Mouse (Mus musculus): ENCODE data around the gene Cd79b. TPM values are rescaled to one million over a fixed set of nuclear protein-coding genes. Genes with fewer than 3 reads are reported as not detected.
A peak's percentile ranks its signal among the peaks of the same experiment; 100 is the strongest.

Cd79b gene
- total and polyA plus RNA-seq, 3 experiments, result 527 to 741 (median 689) TPM

GRCm38 (mm10) chr11:106359350-106359749 lies 44.8 kb upstream of the Cd79b start:
- no peak overlapping the region for H3K9ac ChIP-seq (ENCODE audit: insufficient read depth, low read depth)
- H3K36me3 ChIP-seq (replicated peaks in 1 of 2; ENCODE audit: control insufficient read depth in 1 of 2, insufficient read depth in 1 of 2, low read length in 1 of 2), result no peaks in the 10 kb centered on the region
- no peak overlapping the region for H3K27ac ChIP-seq (ENCODE audit: insufficient read depth, low read depth)
- peaks cover 48% of the 10 kb centered on the region for H3K27me3 ChIP-seq (replicated peaks)
- H3K4me1 ChIP-seq (ENCODE audit: control insufficient read depth in 1 of 2, insufficient read depth in 2 of 2), result peaks cover 5% of the 10 kb centered on the region in 2 experiments; a peak in 3 of 4 replicates
- in situ Hi-C loops (cut with MboI; ENCODE audit: low pct_ligation_motif_present, low pct_unique_long_range_greater_than_20kb, low sequenced_read_pairs), result no loop called here
- no peak overlapping the region for H3K4me3 ChIP-seq (replicated peaks in 1 of 3; ENCODE audit: low read depth in 2 of 3, low read length in 2 of 3, poor library complexity in 1 of 3)
- H3K4me2 ChIP-seq (ENCODE audit: insufficient read depth, low read depth, poor library complexity, severe bottlenecking), result no peak overlapping the region
- TF ChIP-seq SMC3 (IDR thresholded peaks at IDR 0.05; ENCODE audit: low read depth, low read length) (peak; percentile 76), IRF4 (IDR thresholded peaks at IDR 0.05; ENCODE audit: low read depth, low read length) (0 out of 2 replicates have a peak, but pooled peaks have one; percentile 35), UBTF (IDR thresholded peaks at IDR 0.05; ENCODE audit: low read depth, low read length) (no peak), BHLHE40 (IDR thresholded peaks at IDR 0.05; ENCODE audit: low read depth, low read length) (0 out of 2 replicates have a peak, but pooled peaks have one; percentile 32), RAD21 (IDR thresholded peaks at IDR 0.05; ENCODE audit: low read depth, low read length) (peak; percentile 60), MYC (IDR thresholded peaks at IDR 0.05; ENCODE audit: low read depth, low read length) (no peak), CTCF (conservative IDR thresholded peaks at IDR 0.05 in 1 of 2, IDR thresholded peaks at IDR 0.05 in 1 of 2; ENCODE audit: low read depth in 2 of 2, low read length in 2 of 2) (peak; percentile 48 to 83)
- dilution Hi-C loops (cut with MboI; ENCODE audit: extremely low pct_ligation_motif_present, extremely low pct_unique_long_range_greater_than_20kb, low sequenced_read_pairs), result no loop called here
- H3K79me2 ChIP-seq (replicated peaks; ENCODE audit: control insufficient read depth, extremely low read depth, insufficient read depth, poor library complexity, severe bottlenecking), result no peaks in the 10 kb centered on the region
- H3K9me3 ChIP-seq (replicated peaks; ENCODE audit: low read length), result no peaks in the 10 kb centered on the region
- DNase-seq (ENCODE audit: extremely low read depth), result peak; percentile 65

- Histone ChIP-seq H3K27me3 (replicated peaks) (peaks cover 64% of the 10 kb centered on the region), H3K4me1 (ENCODE audit: control insufficient read depth in 1 of 2, insufficient read depth in 2 of 2) (peaks cover 11% of the 10 kb centered on the region in 2 experiments; a peak in 3 of 4 replicates), H3K79me2 (replicated peaks; ENCODE audit: control insufficient read depth, extremely low read depth, insufficient read depth, poor library complexity, severe bottlenecking) (no peaks in the 10 kb centered on the region), H3K4me2 (ENCODE audit: insufficient read depth, low read depth, poor library complexity, severe bottlenecking) (no peak overlapping the region), H3K4me3 (replicated peaks in 1 of 3; ENCODE audit: low read depth in 2 of 3, low read length in 2 of 3, poor library complexity in 1 of 3) (no peak overlapping the region), H3K9ac (ENCODE audit: insufficient read depth, low read depth) (no peak overlapping the region), H3K27ac (ENCODE audit: insufficient read depth, low read depth) (no peak overlapping the region), H3K9me3 (replicated peaks; ENCODE audit: low read length) (no peaks in the 10 kb centered on the region), H3K36me3 (replicated peaks in 1 of 2; ENCODE audit: control insufficient read depth in 1 of 2, insufficient read depth in 1 of 2, low read length in 1 of 2) (no peaks in the 10 kb centered on the region)
- in situ Hi-C loops (cut with MboI; ENCODE audit: low pct_ligation_motif_present, low pct_unique_long_range_greater_than_20kb, low sequenced_read_pairs) (no loop called here), dilution Hi-C loops (cut with MboI; ENCODE audit: extremely low pct_ligation_motif_present, extremely low pct_unique_long_range_greater_than_20kb, low sequenced_read_pairs) (no loop called here)
- no peak for DNase-seq (ENCODE audit: extremely low read depth)
- no peak for TF ChIP-seq RCOR1 (conservative IDR thresholded peaks at IDR 0.05; ENCODE audit: low read depth, low read length)
- TF ChIP-seq HCFC1 (IDR thresholded peaks at IDR 0.05; ENCODE audit: low read depth, low read length), result no peak
- no peak for TF ChIP-seq GABPA (IDR thresholded peaks at IDR 0.05; ENCODE audit: insufficient replicate concordance, low read depth, low read length)
- TF ChIP-seq MAX (IDR thresholded peaks at IDR 0.05; ENCODE audit: low read length), result no peak
- no peak for TF ChIP-seq POLR2A (IDR thresholded peaks at IDR 0.05; ENCODE audit: low read depth, low read length)
- no peak for TF ChIP-seq JUND (conservative IDR thresholded peaks at IDR 0.05; ENCODE audit: low read depth, low read length)
- TF ChIP-seq NELFE (IDR thresholded peaks at IDR 0.05; ENCODE audit: low read depth, low read length), result no peak
Measured at GRCm38 (mm10) chr11:106355382-106356128, 41.0 kb upstream of the Cd79b start.
